Mouse (Mus musculus) embryonic facial prominence, embryonic 14.5 days (tissue): ENCODE measurements around the gene Gadd45gip1. TPM values are rescaled to one million over a fixed set of nuclear protein-coding genes. Genes with fewer than 3 reads are reported as not detected.

Source experiments
- ATAC-seq: fragments of 200-750 bp; cut with Nextera tagmentation; 2 replicates; pipeline ENCODE4 v1.8.0; 2017; ENCODE audit warnings: low read depth, moderate number of reproducible peaks, moderate TSS enrichment
- DNase-seq: peaks from one replicate; pipeline ENCODE4 v3.0.0-alpha.2; 2015; ENCODE audit warnings: low spot score
- H3K27ac ChIP-seq: fragments of 300-500 bp; sonication (generic); replicated peaks from 2 replicates; pipeline ENCODE4 v1.5.1; 2014; ENCODE audit warnings: low read depth, mild to moderate bottlenecking, low read length, moderate library complexity
- H3K27me3 ChIP-seq: fragments of 300-500 bp; sonication (generic); replicated peaks from 2 replicates; pipeline ENCODE4 v1.6.1; 2014; ENCODE audit warnings: low read length; ENCODE audit not compliant: control insufficient read depth, insufficient read depth
- H3K36me3 ChIP-seq: fragments of 300-500 bp; sonication (generic); 2 replicates; pipeline ENCODE4 v1.6.1; 2014; ENCODE audit warnings: low read length, mixed read lengths; ENCODE audit not compliant: control insufficient read depth, insufficient read depth
- H3K4me1 ChIP-seq: fragments of 300-500 bp; sonication (generic); 2 replicates; pipeline ENCODE4 v1.6.1; 2014; ENCODE audit warnings: antibody characterized with exemption, low read length; ENCODE audit not compliant: control insufficient read depth, insufficient read depth
- H3K4me2 ChIP-seq: fragments of 300-500 bp; sonication (generic); 2 replicates; pipeline ENCODE4 v1.6.1; 2014; ENCODE audit warnings: low read depth, mild to moderate bottlenecking, low read length, moderate library complexity, mixed read lengths
- H3K4me3 ChIP-seq: fragments of 300-500 bp; sonication (generic); 2 replicates; pipeline ENCODE4 v1.5.1; 2014; ENCODE audit warnings: low read depth, mild to moderate bottlenecking, low read length
- H3K9ac ChIP-seq: fragments of 300-500 bp; sonication (generic); 2 replicates; pipeline ENCODE4 v1.6.1; 2014; ENCODE audit warnings: low read depth, mild to moderate bottlenecking, low read length, moderate library complexity, mixed read lengths
- H3K9me3 ChIP-seq: fragments of 300-500 bp; sonication (generic); 2 replicates; pipeline ENCODE4 v1.6.1; 2016; ENCODE audit warnings: low read length; ENCODE audit not compliant: control insufficient read depth
- WGBS: fragments of 180-500 bp; shearing (Covaris S2); extraction: QIAGEN DNeasy Blood & Tissue Kit; methylation state at CpG from one replicate; pipeline ENCODE4 v1.1.7; 2014; 5-methylcytosine and 5-hydroxymethylcytosine counted together
- polyA plus RNA-seq: library from polyadenylated mRNA; unstranded; fragments of >200 nt; fragmentation: Nextera tagmentation; extraction: Ambion mirVana; gene quantifications from 2 replicates; pipeline ENCODE4 v1.2.1, GENCODE M21; 2014

Gadd45gip1 gene
- polyA plus RNA-seq, 1 experiment from 2014 or later: 41.5 TPM

DNA sequence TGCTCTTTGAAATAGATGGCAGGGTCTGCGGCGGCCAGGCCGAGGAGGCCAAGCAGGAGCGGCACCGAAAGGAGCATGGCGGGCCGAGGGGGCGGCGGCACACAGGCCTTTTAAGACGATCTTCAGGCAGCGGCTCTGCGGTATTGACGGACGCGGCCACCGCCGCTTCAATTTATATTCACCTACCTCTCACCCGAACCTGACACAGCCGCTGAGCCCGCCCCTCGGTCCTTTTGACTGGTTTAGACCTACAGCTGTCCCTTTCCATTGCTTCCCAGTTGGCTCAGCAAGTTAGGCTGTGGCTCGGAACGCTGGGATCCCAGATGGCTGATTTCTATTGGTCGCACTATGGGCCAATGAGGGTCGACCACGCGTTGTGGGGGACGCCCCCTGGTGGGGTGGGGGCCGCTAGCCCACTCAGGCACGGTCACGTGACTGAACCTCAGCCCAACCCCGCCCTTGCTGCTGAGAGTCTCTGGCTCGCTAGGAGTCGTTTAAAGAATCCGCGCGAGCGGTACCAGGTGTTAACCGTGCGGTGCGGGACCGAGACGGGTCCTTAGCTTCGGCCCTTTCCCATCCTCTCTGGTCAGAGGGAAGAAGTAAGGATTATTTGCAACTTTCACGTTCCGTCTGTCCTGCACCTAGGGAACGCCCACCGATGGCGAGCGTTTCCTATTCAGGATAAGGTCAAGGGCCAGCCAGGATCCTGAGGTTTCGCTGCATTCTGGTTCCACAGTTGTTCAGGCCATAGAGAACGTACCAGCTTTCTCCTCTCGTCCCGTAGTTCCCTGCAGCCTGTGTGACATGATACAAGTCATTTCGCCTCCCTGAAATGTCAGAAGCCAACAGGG, 15.6 kb downstream of the Gadd45gip1 start, which contains the start of gene Calr:
TSS of gene Calr (minus strand) at position 213 of the 851 bp plus-strand sequence.
- Histone ChIP-seq H3K36me3 (peaks cover 40% of the 10 kb centered on the region), H3K4me1 (peaks cover 15% of the 10 kb centered on the region; the same call in 1 of the 2 replicates), H3K9ac (peak within 1 kb of the TSS; percentile 88), H3K27ac (peak within 1 kb of the TSS; percentile 77), H3K9me3 (no peaks in the 10 kb centered on the region), H3K4me3 (peak within 1 kb of the TSS; percentile 71), H3K27me3 (no peaks in the 10 kb centered on the region), H3K4me2 (peak within 1 kb of the TSS; percentile 77)
- DNase-seq (peak; percentile 100), ATAC-seq (peak; percentile 99)
- WGBS: under 1% methylated on average over 43 of the region's 55 CpGs

DNA sequence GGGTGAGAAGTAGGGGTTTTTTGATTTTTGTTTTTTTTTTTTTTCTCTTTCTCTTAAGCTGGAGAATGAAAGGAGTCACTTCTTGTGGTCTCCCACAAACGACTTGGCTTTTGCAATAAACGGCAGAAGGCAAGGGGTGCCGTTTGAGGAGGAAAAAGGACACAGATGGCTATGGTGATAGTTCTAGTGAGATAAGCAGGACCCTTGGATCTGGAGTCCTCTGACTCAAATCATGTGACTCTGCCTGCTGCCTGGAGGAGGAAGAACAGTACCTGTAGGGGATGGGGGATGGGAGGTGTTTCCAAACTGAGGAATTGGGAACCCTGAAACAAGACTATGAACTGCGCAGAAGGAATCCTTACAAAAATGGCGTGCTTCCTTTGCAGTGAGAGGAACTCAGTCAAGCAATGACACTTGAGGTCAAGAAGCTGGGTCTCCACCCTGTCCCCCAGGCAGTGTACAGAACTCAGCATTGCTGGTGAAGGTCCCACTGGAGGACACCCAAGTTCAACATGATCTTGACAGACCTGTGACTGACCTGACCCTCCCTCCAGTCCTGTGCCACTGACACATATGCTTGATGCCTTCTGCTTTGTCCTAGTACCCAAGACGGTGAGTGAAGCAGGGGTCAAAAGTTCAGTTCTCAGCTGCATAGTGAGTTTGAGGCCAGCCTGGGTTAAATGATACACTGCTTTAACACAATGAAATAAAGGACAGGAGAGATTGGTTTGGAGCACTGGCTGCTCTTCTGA, 16.5 kb downstream of the Gadd45gip1 start:
- peak overlapping the region; percentile 73 for H3K9ac ChIP-seq
- DNase-seq: no peak
- ATAC-seq: no peak
- H3K27me3 ChIP-seq: no peaks in the 10 kb centered on the region
- WGBS: 43% methylated on average over 6 of the region's 6 CpGs
- H3K9me3 ChIP-seq: no peaks in the 10 kb centered on the region
- H3K4me2 ChIP-seq: peak overlapping the region; percentile 58
- H3K4me3 ChIP-seq: peak overlapping the region; percentile 71
- peaks cover 31% of the 10 kb centered on the region for H3K36me3 ChIP-seq
- peaks cover 15% of the 10 kb centered on the region; the same call in 1 of the 2 replicates for H3K4me1 ChIP-seq
- peak overlapping the region; percentile 74 for H3K27ac ChIP-seq

DNA sequence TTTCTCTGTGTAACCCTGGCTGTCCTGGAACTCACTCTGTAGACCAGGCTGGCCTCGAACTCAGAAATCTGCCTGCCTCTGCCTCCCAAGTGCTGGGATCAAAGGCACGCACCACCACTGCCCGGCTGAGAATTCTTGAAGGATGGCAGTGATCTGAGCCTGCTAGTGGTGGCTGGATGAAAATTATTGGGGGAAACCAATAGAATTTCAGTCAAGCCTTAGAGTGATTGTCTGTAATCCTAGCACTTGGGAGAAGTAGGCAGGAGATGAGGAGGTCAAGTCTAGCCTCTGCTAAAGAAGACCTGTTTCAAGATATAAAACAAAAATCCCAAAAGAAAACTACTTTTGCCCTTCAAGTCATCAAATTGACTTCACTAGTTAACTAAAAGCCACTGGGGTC, 25.1 kb downstream of the Gadd45gip1 start:
- Histone ChIP-seq H3K9ac (no peak overlapping the region), H3K27ac (no peak overlapping the region), H3K27me3 (no peaks in the 10 kb centered on the region), H3K4me3 (peak overlapping the region; percentile 90; the same call in 1 of the 2 replicates), H3K4me2 (no peak overlapping the region), H3K36me3 (peaks cover 24% of the 10 kb centered on the region), H3K4me1 (peaks cover 8% of the 10 kb centered on the region), H3K9me3 (no peaks in the 10 kb centered on the region)
- WGBS: 100% methylated on average over 3 of the region's 3 CpGs
- ATAC-seq: no peak
- DNase-seq: no peak

DNA sequence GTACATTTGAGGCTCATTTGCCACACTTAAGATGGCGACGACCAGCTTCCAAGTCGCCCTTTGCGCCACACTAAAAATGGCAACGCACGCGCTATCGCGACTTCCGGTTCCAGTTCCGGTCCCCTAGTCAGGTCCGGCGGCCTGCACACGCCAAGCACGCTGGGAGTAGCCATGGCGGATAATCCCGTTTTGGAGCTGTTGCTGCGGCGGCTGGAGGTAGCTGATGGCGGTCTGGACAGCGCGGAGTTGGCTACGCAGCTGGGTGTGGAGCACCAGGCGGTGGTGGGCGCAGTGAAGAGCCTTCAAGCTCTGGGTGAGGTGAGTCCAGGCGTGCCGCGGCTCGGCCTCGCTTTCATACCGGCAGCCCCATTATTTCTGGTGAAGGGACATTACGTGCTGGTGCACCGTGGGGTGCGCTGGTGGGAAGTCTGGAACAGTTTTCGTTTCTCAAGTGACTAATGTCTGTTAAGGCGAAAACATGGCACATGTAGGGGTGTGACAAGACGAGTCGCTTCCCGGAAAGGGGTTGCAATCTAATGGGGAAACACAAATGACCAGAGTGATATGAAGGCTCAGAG, 25.6 kb downstream of the Gadd45gip1 start, which contains the start of gene Farsa:
TSS of gene Farsa (plus strand) at position 126 of the 578 bp plus-strand sequence.
- peak within 1 kb of the TSS; percentile 90 for H3K4me3 ChIP-seq

DNA sequence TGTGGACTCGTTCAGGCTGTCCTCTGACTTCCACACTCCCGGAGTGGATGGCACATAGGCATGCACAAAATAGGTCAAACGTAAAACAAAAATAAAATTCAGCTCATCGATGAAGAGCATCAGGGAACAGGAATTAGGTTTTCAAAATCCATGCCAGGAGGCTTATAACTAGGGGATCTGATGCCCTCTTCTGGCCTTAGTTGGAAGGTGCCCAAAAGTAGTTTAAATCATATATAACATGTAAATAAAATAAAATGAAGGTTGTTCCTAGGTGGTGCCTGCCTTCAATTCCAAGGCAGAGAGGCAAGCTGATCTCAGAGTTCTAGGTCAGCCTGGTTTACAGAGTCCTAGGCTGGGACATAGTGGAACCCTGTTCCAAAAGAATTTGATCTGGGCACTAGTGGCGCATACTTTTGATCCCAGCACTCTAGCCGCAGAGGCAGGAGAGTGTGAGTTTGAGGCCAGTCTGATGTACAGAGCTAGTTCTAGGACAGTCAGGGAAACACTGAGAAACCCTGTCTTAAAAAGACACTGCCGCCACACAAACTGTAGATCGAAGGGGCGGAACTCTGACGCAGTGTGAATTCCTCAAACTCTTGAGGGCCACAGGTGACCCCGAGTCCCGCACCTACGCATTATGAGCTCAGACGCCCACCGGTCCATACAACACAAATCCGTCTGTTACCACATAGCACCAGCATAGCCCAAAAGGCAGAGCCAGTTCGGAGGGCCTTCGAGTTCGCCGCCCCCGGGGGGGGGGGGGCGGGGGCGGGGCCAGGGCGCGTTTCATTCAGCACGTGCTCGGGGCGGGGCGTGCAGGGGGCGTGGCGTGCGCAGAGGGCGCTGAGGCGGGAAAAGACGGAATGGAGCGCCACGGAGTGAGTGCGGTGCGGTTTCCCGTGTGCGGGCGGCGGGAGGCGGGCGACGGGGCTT, 40.3 kb downstream of the Gadd45gip1 start, which contains the start of gene Syce2:
TSS of gene Syce2 (plus strand) at position 736 of the 933 bp plus-strand sequence.
- DNase-seq (peak; percentile 80), ATAC-seq (peak; percentile 79)
- Histone ChIP-seq H3K27me3 (no peaks in the 10 kb centered on the region), H3K9me3 (no peaks in the 10 kb centered on the region), H3K4me3 (peak within 1 kb of the TSS; percentile 54), H3K9ac (peak within 1 kb of the TSS; percentile 67), H3K27ac (no peak within 1 kb of the TSS), H3K4me2 (peak within 1 kb of the TSS; percentile 99), H3K4me1 (peaks cover 14% of the 10 kb centered on the region), H3K36me3 (peaks cover 36% of the 10 kb centered on the region)
- 21% methylated on average over 29 of the region's 46 CpGs for WGBS

More for the DNA sequence above, 25.6 kb downstream of the Gadd45gip1 start, which contains the start of gene Farsa:
- peaks cover 30% of the 10 kb centered on the region for H3K36me3 ChIP-seq
- under 1% methylated on average over 38 of the region's 39 CpGs for whole genome bisulfite sequencing
- ATAC-seq (peak; percentile 96), DNase-seq (peak; percentile 97)
- no peaks in the 10 kb centered on the region for H3K9me3 ChIP-seq
- peak within 1 kb of the TSS; percentile 63 for H3K27ac ChIP-seq
- H3K9ac ChIP-seq: peak within 1 kb of the TSS; percentile 91
- H3K4me1 ChIP-seq: peaks cover 8% of the 10 kb centered on the region
- no peaks in the 10 kb centered on the region for H3K27me3 ChIP-seq
- H3K4me2 ChIP-seq: peak within 1 kb of the TSS; percentile 81

DNA sequence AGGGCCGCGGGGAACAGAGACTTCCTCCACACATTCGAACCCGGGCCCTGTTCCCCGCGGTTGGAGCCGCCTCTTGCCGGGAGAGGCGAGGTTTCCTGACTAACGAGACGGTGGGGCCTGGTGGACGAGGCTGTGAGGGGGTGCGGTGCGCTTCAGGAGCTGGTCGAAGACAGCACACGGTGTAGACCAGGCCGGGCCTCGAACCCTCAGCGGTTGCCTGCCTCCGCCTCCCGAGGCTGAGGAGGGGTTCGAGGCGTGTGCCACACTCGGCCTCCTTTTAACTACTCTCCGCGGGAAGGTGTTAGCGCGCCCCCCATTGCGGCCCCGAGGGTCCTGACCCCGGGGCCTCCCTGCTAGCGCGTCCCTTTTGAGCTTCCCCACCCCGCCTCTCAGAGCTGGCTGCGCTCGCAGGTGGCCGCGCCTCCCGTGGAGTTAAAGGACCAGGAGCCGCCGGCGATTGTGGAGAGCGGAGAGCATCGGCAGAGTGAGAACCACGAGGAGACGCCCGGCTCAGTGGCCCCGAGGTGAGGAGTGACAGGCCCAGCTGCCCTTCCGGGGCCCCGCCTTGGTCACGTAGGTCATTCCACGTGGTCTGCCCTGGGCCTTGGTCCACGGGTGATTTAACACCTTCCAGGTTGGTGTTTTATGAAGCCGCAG, 41.1 kb downstream of the Gadd45gip1 start:
- Histone ChIP-seq H3K27me3 (no peaks in the 10 kb centered on the region), H3K9ac (peak overlapping the region; percentile 67), H3K4me1 (peaks cover 14% of the 10 kb centered on the region), H3K4me3 (peak overlapping the region; percentile 54), H3K4me2 (peak overlapping the region; percentile 99), H3K27ac (no peak overlapping the region), H3K9me3 (no peaks in the 10 kb centered on the region), H3K36me3 (peaks cover 28% of the 10 kb centered on the region)
- ATAC-seq (peak; percentile 42), DNase-seq (peak; percentile 36)
- 6% methylated on average over 21 of the region's 54 CpGs for WGBS

DNA sequence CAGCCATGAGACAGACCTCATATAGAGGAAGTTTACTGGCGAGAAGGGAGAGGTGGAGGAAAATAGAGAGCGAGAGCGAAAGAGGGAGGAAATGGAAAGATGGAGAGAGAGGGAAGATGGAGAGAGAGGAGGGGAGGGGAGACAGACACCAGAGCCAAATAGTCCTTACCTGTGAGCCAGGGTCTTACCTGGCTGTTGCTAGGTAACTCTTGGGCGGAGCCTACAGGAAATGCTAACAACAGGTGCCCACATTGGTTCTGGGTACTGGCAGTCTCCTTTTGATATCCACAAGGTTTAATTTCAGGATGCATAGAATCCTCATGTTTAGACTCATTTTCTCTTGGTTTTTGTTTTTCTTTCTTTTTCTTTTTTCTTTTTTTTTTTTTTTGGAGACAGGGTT, 41.7 kb downstream of the Gadd45gip1 start:
- H3K9me3 ChIP-seq: no peaks in the 10 kb centered on the region
- no peak overlapping the region for H3K27ac ChIP-seq
- DNase-seq (no peak), ATAC-seq (no peak)
- H3K4me2 ChIP-seq: peak overlapping the region; percentile 99
- H3K36me3 ChIP-seq: peaks cover 22% of the 10 kb centered on the region
- no peaks in the 10 kb centered on the region for H3K27me3 ChIP-seq
- H3K4me1 ChIP-seq: peaks cover 14% of the 10 kb centered on the region
- 0 out of 2 replicates have a peak overlapping the region, but pooled peaks have one; percentile 67 for H3K9ac ChIP-seq
- peak overlapping the region; percentile 54 for H3K4me3 ChIP-seq
- WGBS: 67% methylated on average over 4 of the region's 4 CpGs
